Mouse (Mus musculus): Measurements from ENCODE around the gene Atp2a3. TPM values are rescaled to one million over a fixed set of nuclear protein-coding genes. Genes with fewer than 3 reads are reported as not detected.

Atp2a3 gene
- total RNA-seq (2014; fragmentation: Nextera tagmentation) (78.9 and 88.4 TPM in 2 replicates), total RNA-seq (2017) (65.9 and 73.9 TPM in 2 replicates)

GRCm38 (mm10) chr11:72961072-72961980, at the start of gene Atp2a3:
Gene Atp2a3 (plus strand): TSS chr11:72961169.
- ATAC-seq (replicated peaks; ENCODE audit: poor library complexity, severe bottlenecking) = peak; percentile 64

GRCm38 (mm10) chr11:72917299-72917996, 43.5 kb upstream of the Atp2a3 start:
- ATAC-seq (replicated peaks; ENCODE audit: poor library complexity, severe bottlenecking) = 0 out of 2 replicates have a peak, but pooled peaks have one; percentile 42

- no peak for ATAC-seq (replicated peaks; ENCODE audit: poor library complexity, severe bottlenecking)
These were observed 37.9 kb upstream of the Atp2a3 start for GRCm38 (mm10) chr11:72923116-72923515.

GRCm38 (mm10) chr11:72924458-72924857, 36.5 kb upstream of the Atp2a3 start:
- no peak for ATAC-seq (replicated peaks; ENCODE audit: poor library complexity, severe bottlenecking)

GRCm38 (mm10) chr11:72925067-72925466, 35.9 kb upstream of the Atp2a3 start:
- ATAC-seq (replicated peaks; ENCODE audit: poor library complexity, severe bottlenecking) = no peak

GRCm38 (mm10) chr11:72926226-72926890, 34.6 kb upstream of the Atp2a3 start:
- ATAC-seq (replicated peaks; ENCODE audit: poor library complexity, severe bottlenecking) = peak; percentile 88

GRCm38 (mm10) chr11:72928516-72928915, 32.5 kb upstream of the Atp2a3 start:
- no peak for ATAC-seq (replicated peaks; ENCODE audit: poor library complexity, severe bottlenecking)

- peak; percentile 91 for ATAC-seq (replicated peaks; ENCODE audit: poor library complexity, severe bottlenecking)
These were observed 20.5 kb upstream of the Atp2a3 start for GRCm38 (mm10) chr11:72940208-72941143.

GRCm38 (mm10) chr11:72944996-72945793, 15.8 kb upstream of the Atp2a3 start:
- no peak for ATAC-seq (replicated peaks; ENCODE audit: poor library complexity, severe bottlenecking)

GRCm38 (mm10) chr11:72945875-72946559, 15.0 kb upstream of the Atp2a3 start:
- ATAC-seq (replicated peaks; ENCODE audit: poor library complexity, severe bottlenecking) = peak; percentile 75

- ATAC-seq (replicated peaks; ENCODE audit: poor library complexity, severe bottlenecking) = peak; percentile 11; the same call in 1 of the 2 replicates
These were observed 14.3 kb upstream of the Atp2a3 start for GRCm38 (mm10) chr11:72946560-72947119.

- ATAC-seq (replicated peaks; ENCODE audit: poor library complexity, severe bottlenecking) = no peak
These were observed 13.1 kb upstream of the Atp2a3 start for GRCm38 (mm10) chr11:72947840-72948239.

- ATAC-seq (replicated peaks; ENCODE audit: poor library complexity, severe bottlenecking) = no peak
These were observed 12.7 kb upstream of the Atp2a3 start for GRCm38 (mm10) chr11:72948254-72948653.

GRCm38 (mm10) chr11:72951137-72952000, 9.6 kb upstream of the Atp2a3 start:
- no peak for ATAC-seq (replicated peaks; ENCODE audit: poor library complexity, severe bottlenecking)

GRCm38 (mm10) chr11:72952226-72952625, 8.7 kb upstream of the Atp2a3 start:
- 0 out of 2 replicates have a peak, but pooled peaks have one; percentile 5 for ATAC-seq (replicated peaks; ENCODE audit: poor library complexity, severe bottlenecking)

GRCm38 (mm10) chr11:72952697-72953096, 8.3 kb upstream of the Atp2a3 start:
- no peak for ATAC-seq (replicated peaks; ENCODE audit: poor library complexity, severe bottlenecking)

GRCm38 (mm10) chr11:72953116-72953439, 7.9 kb upstream of the Atp2a3 start:
- no peak for ATAC-seq (replicated peaks; ENCODE audit: poor library complexity, severe bottlenecking)
